Mouse (Mus musculus) erythroblast, embryonic 14.5 days (primary cell): ENCODE results near the gene Iqcg.

Source experiments
- GATA1 ChIP-seq: IDR thresholded peaks from 2 replicates; pipeline ENCODE4 v1.6.1; 2012; ENCODE audit warnings: low read length, inconsistent platforms, mixed read lengths
- TAL1 ChIP-seq: IDR thresholded peaks from 3 replicates; pipeline ENCODE4 v1.6.1; 2012; ENCODE audit warnings: low read length, inconsistent platforms, mixed read lengths

- TF ChIP-seq TAL1 (no peak), GATA1 (no peak)
Measured at GRCm38 (mm10) chr16:33015986-33016385, 40.0 kb downstream of the Iqcg start.
